Mouse (Mus musculus): ENCODE measurements around the gene Ubqln4.

- TF ChIP-seq CEBPB (IDR thresholded peaks at IDR 0.05; ENCODE audit: low read depth) (no peak), CTCF (IDR thresholded peaks at IDR 0.05; ENCODE audit: control insufficient read depth, insufficient read depth, insufficient read length) (no peak), MYOG (IDR thresholded peaks at IDR 0.05; ENCODE audit: control insufficient read depth, extremely low read depth, insufficient read length) (no peak), MYOD1 (IDR thresholded peaks at IDR 0.05; ENCODE audit: control insufficient read depth, insufficient read length, low read depth) (no peak), USF1 (IDR thresholded peaks at IDR 0.05; ENCODE audit: low read depth) (no peak), MAX (IDR thresholded peaks at IDR 0.05) (no peak), FOSL1 (IDR thresholded peaks at IDR 0.05; ENCODE audit: insufficient read depth, low read length, poor library complexity, severe bottlenecking) (no peak)
Observed at GRCm38 (mm10) chr3:88593893-88594580, 40.5 kb downstream of the Ubqln4 start.

Data from C2C12 (cell line).